Mouse (Mus musculus) kidney, adult 18-20 months (tissue): ENCODE measurements around the gene Sgms1.

Experiments
- DNase-seq: peaks from one replicate; pipeline ENCODE4 v3.0.0; 2021

Gene Sgms1

GRCm38 (mm10) chr19:32238722-32239458 is 150.6 kb downstream of the Sgms1 start:
- no peak for DNase-seq

GRCm38 (mm10) chr19:32237685-32238084 is 151.8 kb downstream of the Sgms1 start:
- no peak for DNase-seq

GRCm38 (mm10) chr19:32237173-32237583 is 152.3 kb downstream of the Sgms1 start:
- no peak for DNase-seq

GRCm38 (mm10) chr19:32234717-32235434 is 154.6 kb downstream of the Sgms1 start:
- DNase-seq = no peak

- no peak for DNase-seq
Measured at GRCm38 (mm10) chr19:32231292-32231691, 158.2 kb downstream of the Sgms1 start.

GRCm38 (mm10) chr19:32230798-32231197 is 158.7 kb downstream of the Sgms1 start:
- no peak for DNase-seq

- no peak for DNase-seq
Measured at GRCm38 (mm10) chr19:32230301-32230700, 159.2 kb downstream of the Sgms1 start.

- DNase-seq = no peak
Measured at GRCm38 (mm10) chr19:32229776-32230175, 159.7 kb downstream of the Sgms1 start.

- no peak for DNase-seq
Measured at GRCm38 (mm10) chr19:32227175-32227574, 162.3 kb downstream of the Sgms1 start.

GRCm38 (mm10) chr19:32225097-32225490 is 164.4 kb downstream of the Sgms1 start:
- DNase-seq = no peak

- DNase-seq = no peak
Measured at GRCm38 (mm10) chr19:32224318-32225096, 165.0 kb downstream of the Sgms1 start.

- no peak for DNase-seq
Measured at GRCm38 (mm10) chr19:32223751-32224174, 165.8 kb downstream of the Sgms1 start.

GRCm38 (mm10) chr19:32222083-32222482 is 167.4 kb downstream of the Sgms1 start:
- DNase-seq = no peak

GRCm38 (mm10) chr19:32220991-32221390 is 168.5 kb downstream of the Sgms1 start:
- no peak for DNase-seq

- no peak for DNase-seq
Measured at GRCm38 (mm10) chr19:32216710-32217109, 172.8 kb downstream of the Sgms1 start.

GRCm38 (mm10) chr19:32214905-32215806 is 174.4 kb downstream of the Sgms1 start:
- no peak for DNase-seq

GRCm38 (mm10) chr19:32213577-32213976 is 175.9 kb downstream of the Sgms1 start:
- no peak for DNase-seq

GRCm38 (mm10) chr19:32211293-32211585 is 178.3 kb downstream of the Sgms1 start:
- DNase-seq = no peak

- DNase-seq = peak; percentile 89
Measured at GRCm38 (mm10) chr19:32210450-32211292, 178.8 kb downstream of the Sgms1 start.

- DNase-seq = no peak
Measured at GRCm38 (mm10) chr19:32210099-32210449, 179.4 kb downstream of the Sgms1 start.
